Mouse (Mus musculus) hindbrain, embryonic 10.5 days (tissue): ENCODE results near the gene Ccdc73. TPM values are rescaled to one million over a fixed set of nuclear protein-coding genes. Genes with fewer than 3 reads are reported as not detected.

Experiments used
- DNase-seq: peaks from one replicate; pipeline ENCODE4 v3.0.0-alpha.2; 2017; ENCODE audit warnings: low spot score
- H3K27ac ChIP-seq: fragments of 300-500 bp; sonication (generic); 2 replicates; pipeline ENCODE4 v1.5.1; 2016; ENCODE audit warnings: mild to moderate bottlenecking, moderate library complexity
- H3K27me3 ChIP-seq: fragments of 300-500 bp; sonication (generic); 2 replicates; pipeline ENCODE4 v1.6.1; 2016; ENCODE audit warnings: mild to moderate bottlenecking; ENCODE audit not compliant: poor library complexity, insufficient read depth, severe bottlenecking
- H3K36me3 ChIP-seq: fragments of 300-500 bp; sonication (generic); 2 replicates; pipeline ENCODE4 v1.6.1; 2016; ENCODE audit warnings: mild to moderate bottlenecking, moderate library complexity
- H3K4me1 ChIP-seq: fragments of 300-500 bp; sonication (generic); replicated peaks from 2 replicates; pipeline ENCODE4 v1.6.1; 2016; ENCODE audit warnings: mild to moderate bottlenecking
- H3K4me3 ChIP-seq: fragments of 300-500 bp; sonication (generic); 2 replicates; pipeline ENCODE4 v1.5.1; 2016; ENCODE audit warnings: mild to moderate bottlenecking, moderate library complexity
- H3K9me3 ChIP-seq: fragments of 300-500 bp; sonication (generic); 2 replicates; pipeline ENCODE4 v1.6.1; 2016; ENCODE audit warnings: mild to moderate bottlenecking, moderate library complexity
- WGBS: fragments of 180-500 bp; shearing (Covaris S2); methylation state at CpG from one replicate; pipeline ENCODE4 v1.1.7; 2016; 5-methylcytosine and 5-hydroxymethylcytosine counted together
- polyA plus RNA-seq: library from polyadenylated mRNA; unstranded; fragments of >200 nt; fragmentation: Nextera tagmentation; extraction: Ambion mirVana; gene quantifications from 2 replicates; pipeline ENCODE4 v1.2.1, GENCODE M21; 2016

The Ccdc73 gene
- polyA plus RNA-seq, 1 experiment from 2014 or later, result 6.3 TPM

DNA sequence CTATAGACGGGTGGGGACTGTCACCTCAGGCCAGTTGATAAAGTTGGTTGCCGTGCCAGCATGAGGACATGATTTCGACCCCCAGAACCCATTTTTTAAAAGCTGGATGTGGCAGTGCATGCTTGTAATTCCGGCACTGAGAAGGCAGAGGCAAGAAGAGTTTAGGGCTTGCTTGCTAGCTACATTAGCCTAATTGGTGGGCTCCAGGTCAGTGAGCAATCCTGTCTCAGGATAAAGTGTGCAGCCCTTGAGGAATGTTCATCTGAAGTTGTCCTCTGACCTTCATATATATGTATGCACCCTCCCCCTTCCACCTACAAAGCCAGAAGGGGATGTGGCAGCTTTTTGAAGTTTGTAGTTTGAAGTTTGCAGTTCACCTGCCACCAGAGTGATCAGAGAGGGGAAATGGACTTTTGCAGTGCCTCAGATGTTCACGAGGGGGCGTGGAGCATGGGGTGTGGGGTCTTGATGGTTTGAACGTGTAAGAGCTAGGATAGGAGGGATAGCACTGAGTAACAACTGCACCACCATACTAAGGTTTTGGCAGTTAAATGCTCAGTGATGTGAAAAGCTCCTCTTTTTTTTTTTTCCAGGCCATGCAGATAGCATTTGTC, 170.5 kb downstream of the Ccdc73 start:
- no peak overlapping the region for H3K4me3 ChIP-seq
- H3K36me3 ChIP-seq, result no peaks in the 10 kb centered on the region
- no peak overlapping the region for H3K27ac ChIP-seq
- H3K4me1 ChIP-seq, result peaks cover 8% of the 10 kb centered on the region; the same call in 1 of the 2 replicates
- 83% methylated on average over 7 of the region's 7 CpGs for WGBS
- H3K27me3 ChIP-seq, result no peaks in the 10 kb centered on the region
- DNase-seq, result no peak
- H3K9me3 ChIP-seq, result no peaks in the 10 kb centered on the region

DNA sequence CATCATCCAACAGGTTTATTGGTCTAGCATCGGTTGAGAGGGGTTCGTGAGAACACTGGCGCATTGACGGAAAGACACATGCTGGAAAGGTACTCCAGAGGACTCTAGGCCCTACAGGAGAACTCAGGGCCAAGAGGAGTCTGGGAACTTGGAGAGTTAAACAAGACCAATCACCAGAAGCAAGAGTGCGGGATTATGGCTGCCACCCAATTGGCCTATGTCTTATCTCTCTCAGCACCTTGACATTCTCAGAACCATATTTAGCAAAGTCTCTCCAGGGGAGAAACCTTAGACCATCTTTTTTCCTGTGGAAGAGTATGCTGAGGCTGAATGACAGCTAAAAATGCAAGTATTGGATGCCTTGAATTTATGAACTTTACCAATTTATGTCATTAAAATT, 171.3 kb downstream of the Ccdc73 start:
- no peaks in the 10 kb centered on the region for H3K9me3 ChIP-seq
- DNase-seq, result no peak
- H3K36me3 ChIP-seq, result no peaks in the 10 kb centered on the region
- H3K27ac ChIP-seq, result no peak overlapping the region
- peaks cover 8% of the 10 kb centered on the region; the same call in 1 of the 2 replicates for H3K4me1 ChIP-seq
- no peak overlapping the region for H3K4me3 ChIP-seq
- no peaks in the 10 kb centered on the region for H3K27me3 ChIP-seq
- WGBS, result 92% methylated on average over 5 of the region's 5 CpGs

DNA sequence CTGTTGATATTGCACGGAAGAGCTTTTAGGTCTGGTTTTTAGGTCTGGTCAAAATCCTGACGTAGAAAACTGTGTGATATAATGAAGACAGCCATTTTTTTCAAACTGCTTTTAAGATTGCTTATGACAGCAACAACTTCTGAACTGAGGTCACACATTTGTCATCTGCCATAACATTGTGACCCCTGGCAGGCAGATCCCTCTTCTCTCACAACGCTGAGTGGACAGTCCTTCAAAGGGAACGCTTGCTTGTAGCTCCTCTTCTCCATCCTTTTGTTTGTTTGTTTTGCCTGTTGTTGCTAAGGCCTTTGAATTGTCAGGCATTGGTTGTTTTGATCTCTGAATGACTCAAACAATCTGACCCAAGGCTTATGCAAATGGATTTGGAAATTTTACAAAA, 173.3 kb downstream of the Ccdc73 start:
- no peak overlapping the region for H3K4me3 ChIP-seq
- no peak overlapping the region for H3K27ac ChIP-seq
- H3K36me3 ChIP-seq, result no peaks in the 10 kb centered on the region
- no peaks in the 10 kb centered on the region for H3K27me3 ChIP-seq
- no peaks in the 10 kb centered on the region for H3K9me3 ChIP-seq
- DNase-seq, result no peak
- 67% methylated on average over 4 of the region's 4 CpGs for WGBS
- peaks cover 2% of the 10 kb centered on the region; the same call in 1 of the 2 replicates for H3K4me1 ChIP-seq

DNA sequence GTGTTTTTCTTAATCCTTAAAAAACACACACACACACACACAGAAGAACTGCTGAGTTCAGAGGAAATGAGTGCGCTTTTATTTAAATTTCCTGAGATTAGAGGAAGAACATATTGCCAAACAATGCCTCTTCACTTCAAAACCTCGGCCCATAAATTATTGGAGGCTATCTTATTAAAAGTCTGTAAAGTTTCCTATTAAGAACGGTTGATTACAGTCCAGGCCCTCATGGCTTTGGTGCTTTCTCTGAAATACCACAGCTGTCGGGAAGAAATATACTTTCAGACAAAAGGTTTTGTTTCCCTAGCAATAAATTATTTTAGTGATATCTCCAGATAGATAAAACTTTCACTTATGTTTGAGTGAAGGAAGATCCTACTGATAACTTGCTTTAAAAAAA, 175.5 kb downstream of the Ccdc73 start:
- no peak overlapping the region for H3K27ac ChIP-seq
- no peaks in the 10 kb centered on the region for H3K9me3 ChIP-seq
- H3K4me1 ChIP-seq, result 0 out of 2 replicates have a peak, but pooled peaks cover under 1% of the 10 kb centered on the region
- H3K36me3 ChIP-seq, result no peaks in the 10 kb centered on the region
- DNase-seq, result no peak
- no peaks in the 10 kb centered on the region for H3K27me3 ChIP-seq
- WGBS, result 87% methylated on average over 4 of the region's 4 CpGs
- H3K4me3 ChIP-seq, result no peak overlapping the region

DNA sequence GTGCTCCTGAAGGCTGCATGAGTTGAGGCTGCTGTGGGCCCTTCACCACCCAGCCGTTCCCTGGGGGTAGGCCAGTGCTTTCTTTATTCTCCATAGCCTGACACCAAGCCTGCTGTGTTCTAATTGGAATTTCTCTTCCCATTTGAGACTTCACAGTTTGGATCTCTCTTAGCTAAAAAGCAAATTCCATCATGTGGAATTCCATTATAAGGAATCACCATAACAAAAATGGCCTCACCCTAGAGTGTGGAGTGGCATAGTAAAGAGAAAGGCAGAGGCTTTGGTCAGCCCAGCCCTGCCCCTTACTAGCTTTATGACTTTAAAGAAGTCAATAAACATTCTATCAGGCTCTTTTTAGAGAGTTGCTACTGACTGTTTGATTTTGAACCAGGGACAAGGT, 180.7 kb downstream of the Ccdc73 start:
- H3K27ac ChIP-seq, result no peak overlapping the region
- H3K4me1 ChIP-seq, result 0 out of 2 replicates have a peak, but pooled peaks cover 3% of the 10 kb centered on the region
- no peak overlapping the region for H3K4me3 ChIP-seq
- no peaks in the 10 kb centered on the region for H3K36me3 ChIP-seq
- 52% methylated on average over 1 of the region's 1 CpGs for WGBS
- no peak for DNase-seq
- H3K27me3 ChIP-seq, result no peaks in the 10 kb centered on the region
- no peaks in the 10 kb centered on the region for H3K9me3 ChIP-seq

DNA sequence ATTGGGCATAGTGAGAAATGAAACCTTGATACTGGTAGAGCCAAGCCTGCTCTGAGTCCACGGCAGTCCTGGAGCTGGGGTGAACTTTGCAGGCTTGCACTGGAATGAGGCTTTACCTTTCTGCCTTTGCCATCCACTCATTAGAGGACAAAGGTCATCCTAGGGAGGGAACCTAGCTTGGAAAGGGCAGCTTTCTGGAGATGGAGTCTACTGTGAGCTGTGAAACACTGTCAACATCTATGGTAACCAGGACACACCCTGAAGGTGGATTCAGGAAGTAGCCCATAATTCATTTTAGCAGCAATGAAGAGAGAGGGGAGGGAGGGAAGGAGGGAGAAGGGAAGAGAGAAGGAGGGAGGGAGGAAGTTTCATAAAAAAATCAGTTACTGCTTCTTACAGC, 187.9 kb downstream of the Ccdc73 start:
- H3K27ac ChIP-seq, result no peak overlapping the region
- no peaks in the 10 kb centered on the region for H3K36me3 ChIP-seq
- no peaks in the 10 kb centered on the region for H3K4me1 ChIP-seq
- H3K27me3 ChIP-seq, result no peaks in the 10 kb centered on the region
- no peak overlapping the region for H3K4me3 ChIP-seq
- no peaks in the 10 kb centered on the region for H3K9me3 ChIP-seq
- WGBS, result 70% methylated on average over 1 of the region's 1 CpGs
- no peak for DNase-seq

DNA sequence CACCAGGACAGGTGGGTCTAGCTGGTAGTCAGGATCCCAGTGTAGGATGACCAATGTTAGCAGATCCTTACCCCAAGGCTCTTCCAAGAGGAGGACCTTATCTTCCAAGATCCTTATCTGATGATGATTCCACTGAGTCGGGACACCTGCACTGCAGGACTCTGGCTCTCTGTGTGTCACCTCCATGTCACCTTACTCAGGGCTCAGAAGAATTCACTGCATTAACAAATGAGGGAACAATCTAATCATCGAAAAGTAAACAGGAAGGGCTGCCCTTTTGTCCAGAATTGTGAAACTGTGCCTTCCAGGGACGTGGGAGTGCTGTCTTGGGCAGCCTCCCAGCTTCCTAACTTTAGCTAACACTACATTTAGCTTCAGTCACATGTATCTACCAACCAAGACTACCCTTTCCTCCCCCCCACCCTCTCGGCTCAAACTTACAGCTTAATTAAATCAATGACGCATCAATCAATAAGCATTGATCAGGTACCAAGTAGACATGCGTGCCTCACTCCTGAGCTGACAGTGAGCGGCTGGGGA, 191.0 kb downstream of the Ccdc73 start:
- Histone ChIP-seq H3K27me3 (no peaks in the 10 kb centered on the region), H3K4me3 (no peak overlapping the region), H3K4me1 (0 out of 2 replicates have a peak, but pooled peaks cover 5% of the 10 kb centered on the region), H3K27ac (no peak overlapping the region), H3K9me3 (no peaks in the 10 kb centered on the region), H3K36me3 (no peaks in the 10 kb centered on the region)
- DNase-seq, result no peak
- WGBS, result 81% methylated on average over 7 of the region's 7 CpGs

DNA sequence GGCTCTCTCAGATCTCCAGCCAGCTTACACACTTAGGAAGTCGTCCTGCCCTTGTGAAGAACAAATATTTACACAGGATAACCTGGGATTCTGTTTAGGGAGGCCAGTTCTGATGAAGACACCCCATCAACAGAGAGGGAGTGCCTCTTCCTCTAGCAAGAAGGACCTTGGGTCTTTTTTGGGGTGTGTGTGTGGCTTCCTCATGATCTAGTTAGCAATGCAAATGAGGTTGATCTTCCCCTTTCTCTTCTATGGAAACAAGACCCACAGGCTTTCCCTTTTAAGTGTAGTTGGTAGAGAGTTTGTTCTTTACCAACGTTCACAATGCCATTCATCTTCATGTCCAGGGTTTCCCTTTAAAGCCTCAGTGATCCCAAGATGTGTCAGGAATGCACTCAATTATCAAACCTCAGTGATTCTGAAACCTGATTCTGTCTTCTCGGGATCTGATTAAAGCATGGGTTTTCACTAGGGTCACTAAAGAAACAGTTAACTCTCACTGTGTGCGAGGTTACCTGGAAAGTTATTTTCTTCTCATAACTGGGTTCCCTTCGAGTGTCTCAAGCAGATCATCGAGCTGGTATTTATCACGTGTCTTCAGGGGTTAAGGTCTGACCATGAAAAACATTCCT, 195.3 kb downstream of the Ccdc73 start:
- Histone ChIP-seq H3K27ac (no peak overlapping the region), H3K9me3 (no peaks in the 10 kb centered on the region), H3K4me3 (no peak overlapping the region), H3K36me3 (no peaks in the 10 kb centered on the region), H3K27me3 (no peaks in the 10 kb centered on the region), H3K4me1 (0 out of 2 replicates have a peak, but pooled peaks cover 5% of the 10 kb centered on the region)
- DNase-seq, result no peak
- WGBS, result 61% methylated on average over 7 of the region's 7 CpGs

Other genes starting within 250 kb of the Ccdc73 start
- 54.5 and 64.1 TPM in 2 replicates for gene Tcp11l1, start 155.6 kb upstream of the Ccdc73 start, polyA plus RNA-seq
- gene Pin1rt1, start 151.4 kb upstream of the Ccdc73 start, polyA plus RNA-seq, result not detected in 2 replicates
- 2.1 and 2.8 TPM in 2 replicates for gene Depdc7, start 124.9 kb upstream of the Ccdc73 start, polyA plus RNA-seq
- gene Qser1, start 51.0 kb upstream of the Ccdc73 start, polyA plus RNA-seq, result 7.1 and 9.8 TPM in 2 replicates
- 0.54 and 1.7 TPM in 2 replicates for gene Prrg4, start 17.9 kb upstream of the Ccdc73 start, polyA plus RNA-seq
- 284 and 304 TPM in 2 replicates for gene Eif3m, start 149.3 kb downstream of the Ccdc73 start, polyA plus RNA-seq
- gene Gm11060, start 224.2 kb downstream of the Ccdc73 start, polyA plus RNA-seq, result not detected in 2 replicates